Mouse (Mus musculus): ENCODE measurements around the gene Pnck.

- TF ChIP-seq POLR2A (IDR thresholded peaks at IDR 0.05; ENCODE audit: borderline replicate concordance, low read depth, low read length) (no peak), CTCF (IDR thresholded peaks at IDR 0.05; ENCODE audit: low read depth, low read length) (no peak)
These were observed 40.6 kb upstream of the Pnck start for GRCm38 (mm10) chrX:73700472-73700871.
